Mouse (Mus musculus): ENCODE measurements around the gene 1700025G04Rik.

1700025G04Rik gene

DNA sequence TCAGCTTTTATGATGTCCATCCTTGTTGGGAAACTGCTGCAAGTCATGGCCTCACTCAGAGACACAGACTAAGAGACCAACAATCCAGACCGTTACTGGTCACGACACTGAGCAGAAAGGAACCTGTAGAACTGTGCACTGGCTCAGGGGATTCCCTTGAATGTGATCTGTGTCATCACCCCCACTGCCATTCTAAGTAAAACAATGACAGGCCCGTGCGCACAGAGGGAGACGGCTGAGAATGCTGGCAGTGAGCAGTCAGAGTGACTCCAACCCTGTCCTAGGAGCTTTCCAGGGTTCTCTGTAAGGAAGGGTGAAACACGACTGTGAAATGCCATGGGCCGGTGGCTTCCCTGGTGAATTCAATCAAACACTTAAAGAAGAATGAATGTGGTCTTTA lies 132.3 kb downstream of the 1700025G04Rik start:
- no peak for DNase-seq

DNA sequence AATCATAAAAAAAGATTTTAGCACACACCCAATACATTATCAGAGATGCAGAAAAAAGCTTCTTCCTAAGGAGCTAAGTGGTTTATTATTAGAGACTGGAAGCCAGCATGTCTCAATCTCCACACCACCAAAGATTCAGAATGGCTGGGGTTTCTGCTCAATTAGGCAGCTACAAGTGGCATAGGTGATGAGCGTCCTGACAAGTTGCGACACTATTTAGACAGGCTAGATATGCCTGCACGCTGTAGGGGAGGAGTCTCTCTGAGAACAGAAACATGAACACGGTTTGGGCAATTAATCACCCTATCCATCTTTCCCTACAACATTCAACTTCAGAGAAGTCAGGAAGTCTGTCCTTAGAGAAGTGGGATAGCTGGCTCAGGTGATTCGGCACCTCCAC lies 134.1 kb downstream of the 1700025G04Rik start:
- no peak for DNase-seq

DNA sequence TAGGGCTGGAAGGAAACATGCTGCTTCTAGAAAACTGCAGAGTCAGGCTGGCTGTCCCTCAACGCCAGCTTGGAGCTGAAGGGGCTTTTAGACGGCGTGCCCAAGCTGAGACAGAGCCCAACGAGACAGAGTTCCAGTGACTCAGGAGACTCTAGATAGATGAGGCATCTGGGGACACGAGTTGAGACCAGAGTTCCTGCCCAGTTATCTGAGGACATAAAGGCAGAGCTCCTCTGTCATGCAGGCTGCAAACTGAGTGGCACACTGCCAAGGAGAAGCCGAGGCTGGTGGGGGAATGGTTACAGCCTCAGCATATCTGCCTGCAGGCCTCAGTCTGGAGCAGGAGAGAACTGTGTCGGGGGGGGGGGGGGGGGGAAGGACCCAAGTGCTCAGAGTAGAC lies 136.4 kb downstream of the 1700025G04Rik start:
- DNase-seq: no peak

DNA sequence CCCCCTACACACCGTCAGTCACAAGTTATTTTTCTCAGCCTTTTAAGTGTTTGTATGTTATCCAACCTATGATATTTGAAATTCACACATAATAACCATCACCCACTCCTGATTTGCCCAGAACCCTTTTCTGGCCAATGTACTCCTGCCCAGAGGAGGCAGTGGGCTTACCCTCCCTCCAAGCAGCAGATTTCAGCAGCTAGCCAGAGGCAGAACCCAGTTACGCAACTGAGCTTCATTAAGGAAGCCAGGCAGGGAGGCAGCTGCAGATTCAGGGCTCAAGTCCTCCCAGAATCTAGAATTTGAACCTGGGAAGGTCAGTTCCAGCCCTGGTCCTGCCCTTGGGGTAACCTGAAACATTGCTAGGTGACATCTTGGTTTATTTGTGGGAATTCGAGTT lies 141.9 kb downstream of the 1700025G04Rik start:
- no peak for DNase-seq

DNA sequence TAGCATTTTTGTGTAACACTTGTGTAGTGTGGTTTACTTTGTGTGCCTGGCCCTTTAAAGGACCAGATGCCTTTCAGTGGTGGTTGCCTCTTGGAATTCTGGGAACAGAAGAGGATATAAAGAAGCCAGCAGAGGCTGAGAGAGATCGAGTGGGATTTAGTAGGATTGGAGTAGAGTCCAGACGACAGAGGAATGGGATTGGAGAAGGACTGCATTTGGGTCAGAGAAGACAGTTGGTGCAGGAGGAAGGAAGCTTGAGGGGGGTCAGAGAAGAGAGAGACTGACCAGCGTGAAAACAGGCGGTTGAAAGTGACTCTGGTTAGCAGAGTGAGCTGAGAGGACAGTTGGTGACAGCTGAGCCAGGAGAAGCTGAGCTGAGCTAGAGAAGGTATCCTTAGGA lies 142.4 kb downstream of the 1700025G04Rik start:
- no peak for DNase-seq

DNA sequence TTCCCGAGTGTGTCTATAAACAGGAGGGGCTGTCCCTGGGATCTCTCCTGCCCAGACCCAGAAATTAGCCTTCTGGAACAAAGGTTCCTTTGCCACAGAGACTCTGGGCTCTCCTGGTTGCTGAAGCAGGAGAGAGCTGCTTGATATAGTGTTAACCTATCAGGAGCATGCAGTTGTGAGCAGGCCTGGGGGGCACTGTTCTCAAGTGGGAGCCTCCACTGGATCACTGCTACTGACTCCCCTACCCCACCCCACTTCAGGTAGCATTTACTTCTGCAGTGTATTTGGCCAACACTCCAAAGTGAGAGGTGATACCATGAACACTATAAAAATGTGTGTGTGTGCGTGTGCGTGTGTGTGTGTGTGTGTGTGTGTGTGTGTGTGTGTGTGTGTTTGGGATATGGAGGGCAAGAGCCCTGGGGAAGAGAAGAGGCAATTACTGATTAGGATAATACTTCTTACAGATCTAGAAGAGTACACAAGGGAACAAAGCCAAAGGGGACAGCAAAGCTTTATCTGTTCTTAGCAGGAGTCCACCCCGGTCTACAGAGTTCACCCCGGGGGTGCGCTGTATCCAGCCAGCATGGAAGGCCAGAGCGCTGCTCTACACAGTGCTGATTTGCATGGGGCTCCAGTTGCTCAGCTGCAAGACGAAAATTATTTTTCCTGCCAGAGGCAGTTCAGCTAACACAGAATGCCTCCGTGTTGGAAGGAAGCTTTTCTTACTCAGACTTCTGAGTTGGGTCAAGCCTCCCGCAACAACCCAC lies 145.3 kb downstream of the 1700025G04Rik start:
- no peak for DNase-seq

DNA sequence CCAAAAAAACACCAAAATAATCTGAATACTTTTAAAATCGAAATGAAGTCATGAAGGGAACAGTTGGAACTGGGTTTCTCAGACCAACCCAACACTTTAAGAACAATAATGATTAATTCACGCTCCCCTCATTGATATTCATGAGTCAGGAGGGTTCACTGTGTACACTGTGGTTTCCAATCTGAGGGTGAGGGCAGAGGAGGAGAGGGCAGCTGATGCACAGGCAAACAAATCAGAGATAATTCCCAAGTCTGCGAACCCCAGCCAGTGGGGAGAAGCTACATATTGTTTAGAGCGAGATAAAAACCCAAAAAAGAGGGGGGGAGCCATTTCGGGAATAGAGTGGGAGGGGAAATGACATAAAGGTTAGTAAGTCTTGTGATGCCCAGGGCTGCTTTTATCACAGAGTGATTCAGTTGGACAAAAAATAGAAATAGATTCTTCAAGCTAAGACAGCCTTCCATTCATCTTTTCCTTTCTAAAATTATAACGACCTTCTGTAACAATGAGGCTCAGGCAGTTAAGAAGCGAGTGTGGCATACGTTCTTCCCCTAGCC lies 146.2 kb downstream of the 1700025G04Rik start:
- DNase-seq: no peak

DNA sequence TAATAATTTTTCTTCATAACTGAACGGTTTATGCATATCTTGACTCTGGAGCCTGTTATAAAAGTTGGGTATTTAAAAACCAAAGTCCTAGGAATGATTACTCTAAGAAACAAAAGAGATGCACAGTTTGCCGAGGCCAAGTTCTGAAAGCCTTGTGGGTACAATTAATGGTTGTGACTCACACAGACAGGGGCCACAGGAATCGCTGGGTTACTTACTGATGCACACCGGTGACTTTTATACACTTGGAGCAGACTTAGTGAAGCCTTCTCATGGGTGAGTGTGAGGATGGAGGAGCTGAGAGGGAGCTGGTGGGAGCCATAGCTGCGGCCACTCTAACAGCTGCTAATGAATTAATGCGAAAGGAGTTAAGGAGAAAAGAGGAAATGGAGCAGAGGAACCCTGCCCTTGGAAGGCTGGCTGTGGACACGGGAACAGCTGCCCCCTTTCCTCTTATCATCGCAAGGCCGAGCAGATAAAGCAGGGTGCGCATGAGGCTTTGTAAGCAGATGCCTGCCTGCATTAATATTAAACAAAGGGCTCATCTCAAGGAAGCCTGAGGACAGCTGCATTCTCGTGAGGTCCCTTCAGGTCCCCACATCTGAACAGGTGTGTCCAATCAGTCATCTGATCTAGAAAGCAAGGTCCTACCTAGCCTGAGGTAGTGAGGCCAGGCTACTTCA lies 146.8 kb downstream of the 1700025G04Rik start:
- DNase-seq: no peak

DNA sequence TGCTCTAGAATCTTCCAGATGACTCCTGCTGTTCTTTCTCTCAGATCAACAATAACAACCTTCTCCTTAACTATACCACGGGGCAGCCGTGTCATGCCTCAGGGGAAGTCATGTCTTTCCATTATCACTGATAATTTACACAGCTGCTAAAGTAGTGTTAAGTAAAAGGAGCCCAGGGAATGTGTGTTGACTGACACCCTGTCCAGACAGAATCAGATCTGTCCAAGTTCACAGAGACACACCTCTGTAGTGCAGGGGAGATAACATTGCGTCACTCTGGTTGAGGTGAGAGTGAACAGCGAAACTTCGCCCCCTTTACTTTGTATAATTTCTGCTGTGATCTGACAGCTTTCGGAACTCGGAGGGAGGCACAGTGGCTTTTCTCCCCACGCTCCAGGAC lies 149.9 kb downstream of the 1700025G04Rik start:
- no peak for DNase-seq

DNA sequence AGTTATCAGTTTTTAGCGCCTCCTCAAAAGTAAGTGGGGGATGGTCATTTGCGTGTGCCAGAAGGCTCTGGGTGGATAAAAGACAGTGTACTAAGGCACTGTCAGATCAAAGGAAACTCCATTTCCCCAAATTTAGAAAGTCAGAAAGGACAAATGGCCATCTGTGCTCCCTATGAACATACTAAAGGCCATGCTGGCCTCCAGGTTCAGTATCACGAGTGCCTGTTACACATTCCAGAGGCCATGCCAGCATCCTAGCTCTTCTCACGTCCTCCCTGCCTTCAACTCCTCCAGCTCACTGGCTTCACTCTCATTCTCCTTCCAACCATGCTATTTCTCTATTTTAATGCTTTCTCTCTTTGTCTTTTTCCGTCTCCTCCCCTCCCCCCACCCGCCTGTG lies 150.4 kb downstream of the 1700025G04Rik start:
- DNase-seq: no peak

DNA sequence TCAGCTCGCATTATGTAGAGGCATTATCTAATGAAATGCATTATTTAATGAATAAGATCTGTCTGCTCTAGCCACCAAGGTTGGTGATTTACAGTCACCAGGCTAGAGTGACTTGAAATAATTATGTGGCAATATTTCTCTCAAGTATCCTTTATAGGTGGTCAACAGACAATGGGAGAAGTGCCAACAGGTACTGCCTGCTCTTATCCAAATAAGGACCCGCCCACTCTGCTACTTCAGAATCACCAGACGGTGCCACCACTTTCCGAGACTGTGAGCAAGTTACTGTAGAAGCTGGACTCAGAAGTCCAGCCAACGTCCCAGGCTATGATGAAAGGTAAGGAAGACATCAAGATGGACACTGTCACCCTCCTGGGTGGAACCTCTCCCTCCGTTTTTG lies 156.3 kb downstream of the 1700025G04Rik start:
- DNase-seq: no peak

DNA sequence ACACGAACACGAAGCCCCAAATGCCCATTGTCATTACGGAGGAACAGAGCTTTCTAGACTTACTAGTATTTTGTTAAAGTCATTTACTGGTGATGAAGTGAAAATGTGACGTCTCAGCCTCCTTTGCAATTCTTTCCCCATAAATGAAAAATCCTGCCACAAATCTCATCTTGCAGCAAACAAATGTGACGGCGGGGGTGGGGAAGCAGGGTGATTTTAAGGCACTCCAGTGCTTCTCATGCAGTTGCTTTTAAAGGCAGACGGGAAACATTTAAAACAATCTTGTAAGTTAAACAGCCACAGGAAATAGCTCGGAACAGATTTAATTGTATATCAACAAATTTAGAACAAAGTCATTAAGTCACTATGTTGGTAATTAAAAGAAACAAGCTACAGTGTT lies 163.1 kb downstream of the 1700025G04Rik start:
- no peak for DNase-seq

DNA sequence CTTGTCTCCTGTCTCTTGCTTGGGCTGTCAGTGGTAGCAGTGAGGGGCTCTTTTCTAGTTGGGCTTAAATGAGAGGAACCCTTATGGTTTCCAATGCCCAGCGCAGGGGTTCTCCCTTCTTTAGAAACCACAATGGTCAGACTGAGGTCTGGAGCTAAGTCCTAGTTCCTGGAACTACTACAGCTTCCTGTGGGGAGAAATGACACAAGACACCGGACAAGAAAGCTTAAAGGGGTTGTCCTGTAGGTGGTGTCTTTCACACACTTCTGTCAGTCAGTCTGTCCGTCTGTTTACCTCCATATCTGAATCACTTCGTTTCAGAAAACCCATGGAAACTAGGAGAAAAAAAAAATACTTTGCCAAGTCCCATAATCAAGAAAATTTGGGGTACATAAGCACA lies 163.8 kb downstream of the 1700025G04Rik start:
- no peak for DNase-seq

DNA sequence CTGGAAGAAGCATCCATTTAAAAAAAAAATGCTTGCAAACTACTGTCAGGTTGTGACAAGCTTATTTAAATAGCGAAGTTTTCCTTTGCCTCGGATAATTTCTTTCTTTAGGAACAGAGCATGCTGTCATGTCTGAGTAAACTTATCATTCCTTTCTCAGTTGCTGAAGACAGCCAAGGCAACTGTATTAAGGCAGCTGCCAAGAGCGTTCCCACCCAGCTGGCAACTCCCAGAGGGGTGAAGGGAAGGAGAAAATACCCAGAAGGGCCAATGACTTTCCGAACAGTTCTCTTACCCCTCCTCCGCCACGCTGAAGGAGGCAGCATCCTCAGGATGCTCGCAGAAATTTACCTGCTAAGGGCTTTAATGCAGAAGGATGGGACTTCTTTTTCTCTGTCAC lies 164.2 kb downstream of the 1700025G04Rik start:
- DNase-seq: no peak

DNA sequence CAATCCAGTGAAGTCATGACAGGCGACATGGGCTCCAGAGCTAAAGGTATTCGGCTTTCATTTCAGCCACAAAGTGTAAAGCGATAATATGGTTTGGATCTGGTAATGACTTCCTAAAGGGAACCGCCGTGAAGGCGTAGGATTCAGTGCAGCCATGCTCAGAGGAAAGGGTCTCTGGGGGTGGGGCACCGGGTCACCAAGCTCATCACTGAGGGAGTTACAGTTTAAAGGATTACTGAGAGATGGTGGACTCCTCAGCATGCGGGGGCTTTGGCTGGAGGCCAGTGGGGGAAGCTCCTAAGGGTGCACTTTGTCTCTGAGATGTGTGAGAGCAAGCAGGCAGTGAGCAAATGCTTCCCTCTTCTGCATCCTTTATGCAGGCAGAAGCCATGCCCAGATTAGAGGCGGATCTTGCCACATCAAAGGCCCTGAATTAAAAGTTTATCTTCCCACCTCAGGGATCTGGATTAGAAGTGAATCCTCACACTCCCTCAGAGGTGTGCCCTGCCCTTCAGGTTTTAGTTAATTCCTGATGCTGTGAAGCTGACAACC lies 171.0 kb downstream of the 1700025G04Rik start:
- no peak for DNase-seq

DNA sequence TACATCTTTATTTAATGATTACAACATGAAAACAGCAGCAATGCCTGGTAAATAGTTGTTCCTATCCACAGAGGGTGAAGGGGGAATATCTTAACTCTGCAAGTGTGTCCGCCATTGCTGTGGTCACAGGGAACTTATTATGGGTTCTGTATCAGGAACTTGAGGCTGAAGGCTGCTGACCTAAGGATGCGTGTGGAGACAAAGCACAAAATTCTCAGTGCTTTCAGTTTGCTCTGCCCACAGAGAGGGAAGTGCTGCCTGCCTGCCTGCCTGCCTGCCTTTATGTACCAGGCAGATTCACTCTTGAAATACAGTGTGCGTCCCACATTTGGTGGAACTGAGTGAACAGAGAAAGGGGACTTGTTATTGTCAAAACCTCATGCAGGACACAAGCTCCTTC lies 172.2 kb downstream of the 1700025G04Rik start:
- DNase-seq: no peak

DNA sequence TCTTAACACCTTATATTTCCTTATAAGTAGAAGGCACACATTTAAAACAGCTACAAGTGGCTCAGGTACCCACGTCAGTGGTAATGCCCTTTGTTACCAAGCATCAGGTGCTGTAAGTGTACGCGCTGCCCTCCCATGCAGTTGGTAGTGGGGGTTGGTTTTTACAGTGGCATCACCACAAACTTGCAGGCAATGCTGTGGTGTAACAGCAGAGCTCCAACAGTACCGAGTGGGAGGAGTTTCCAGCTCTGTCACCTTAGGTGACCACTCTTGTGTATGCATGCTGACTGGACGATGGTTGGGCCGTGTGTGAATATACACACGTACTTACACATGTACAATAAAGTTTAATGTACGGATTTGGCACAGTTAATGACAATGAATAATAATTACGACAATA lies 175.4 kb downstream of the 1700025G04Rik start:
- no peak for DNase-seq

DNA sequence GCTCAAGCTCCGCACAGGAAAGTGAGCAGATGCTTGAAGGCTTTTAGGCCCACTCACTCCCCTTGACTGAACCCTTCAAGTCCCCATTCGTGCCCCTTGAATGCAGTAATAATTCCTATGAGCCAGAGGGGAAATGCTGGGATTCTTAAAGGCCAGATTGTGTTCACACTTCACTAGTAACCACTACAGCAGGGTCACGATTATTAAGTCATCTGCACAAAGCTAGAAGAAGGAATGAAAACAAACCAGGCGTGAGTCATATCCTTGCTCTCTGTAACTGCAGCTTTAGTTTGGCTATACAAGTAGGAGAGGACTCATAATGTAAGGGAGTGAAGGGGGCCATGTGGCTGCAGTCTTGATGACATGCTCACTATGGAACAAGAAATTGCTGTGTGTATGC lies 182.9 kb downstream of the 1700025G04Rik start:
- DNase-seq: no peak

DNA sequence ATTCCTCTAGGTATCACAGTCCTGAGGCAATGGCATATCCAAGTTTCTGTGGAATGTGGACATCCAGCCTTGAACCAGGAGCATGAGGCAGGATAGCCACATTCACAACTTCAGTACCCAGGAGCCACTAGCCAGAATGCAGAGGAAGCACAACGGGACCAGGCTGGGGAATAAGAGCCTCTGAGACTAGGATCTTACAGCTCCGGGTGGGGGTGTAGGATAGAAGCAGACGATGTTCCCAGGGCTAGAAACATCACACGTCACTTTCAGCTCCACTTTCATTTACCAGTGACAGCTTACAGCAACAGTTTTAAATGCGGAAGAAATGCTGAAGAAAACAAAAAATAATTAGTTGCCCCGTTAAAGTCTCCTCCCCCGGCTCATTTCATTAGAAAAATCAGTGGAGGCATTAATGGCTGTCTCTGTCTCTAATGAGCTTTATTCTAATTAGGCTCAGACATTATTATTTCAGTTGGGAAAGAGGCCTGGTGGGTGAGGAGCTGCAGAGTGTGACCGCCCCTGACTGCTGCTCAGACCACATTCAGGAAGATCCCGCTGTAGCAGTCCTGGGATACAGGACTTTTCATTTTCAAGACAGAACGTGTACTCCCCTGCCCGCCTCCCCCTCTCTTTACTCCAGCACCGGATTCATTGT lies 189.1 kb downstream of the 1700025G04Rik start:
- DNase-seq: no peak

DNA sequence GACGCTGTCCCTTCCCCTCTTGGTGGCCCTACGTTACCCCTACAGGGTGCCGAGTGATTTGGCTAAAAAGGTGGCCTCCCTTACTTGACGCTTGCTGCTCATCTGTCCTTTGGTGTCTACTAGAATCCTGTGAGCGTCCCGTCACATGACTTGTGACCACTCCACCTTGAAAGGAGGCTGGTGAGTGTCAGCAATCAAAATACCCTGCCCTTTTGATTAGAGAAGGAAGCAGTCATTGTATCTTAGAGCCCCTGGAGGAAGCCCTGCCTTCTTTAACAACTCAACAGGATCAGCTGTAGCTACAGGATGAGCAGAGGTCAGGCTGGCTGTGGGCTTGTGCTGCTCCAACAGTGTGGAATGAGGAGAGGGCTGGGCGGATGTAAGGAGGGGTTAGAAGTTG lies 190.0 kb downstream of the 1700025G04Rik start:
- DNase-seq: no peak

DNA sequence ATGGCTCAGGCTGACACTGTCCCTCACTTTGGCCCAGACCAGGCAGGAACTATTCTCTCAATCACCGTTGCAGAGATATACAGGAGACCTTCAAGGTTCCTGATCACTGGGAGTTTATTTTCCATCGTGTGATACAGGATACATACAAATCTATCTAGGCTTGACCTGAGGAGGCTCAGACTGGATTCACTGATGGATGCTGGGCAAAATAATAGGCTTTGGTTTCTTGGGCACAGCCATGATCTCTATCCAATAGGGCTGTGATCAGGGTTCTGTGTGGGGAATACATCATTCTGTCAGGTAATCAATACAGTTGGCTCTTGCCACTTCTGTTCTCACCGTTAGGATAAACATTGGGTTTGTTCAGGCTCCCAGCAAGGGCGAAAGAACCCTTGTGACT lies 194.5 kb downstream of the 1700025G04Rik start:
- no peak for DNase-seq

DNA sequence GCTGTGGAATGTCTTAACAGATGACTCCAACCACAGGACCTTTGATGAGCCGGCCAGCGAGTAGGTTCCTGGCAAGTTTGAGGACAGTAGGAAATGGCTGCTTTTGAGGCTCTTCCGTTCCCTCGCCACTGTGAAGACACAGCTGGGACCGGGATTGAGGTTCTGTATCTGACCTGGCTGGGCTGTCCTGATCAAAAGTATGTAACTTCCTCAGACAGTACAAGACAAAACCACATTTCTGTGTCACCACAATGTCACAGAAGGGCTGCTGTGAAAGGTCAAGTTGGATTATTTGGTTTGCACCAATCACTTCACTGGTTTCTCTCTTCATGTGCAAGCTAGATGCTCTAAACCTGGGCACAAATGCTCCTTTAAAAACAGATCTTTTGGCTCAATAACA lies 195.9 kb downstream of the 1700025G04Rik start:
- no peak for DNase-seq

DNA sequence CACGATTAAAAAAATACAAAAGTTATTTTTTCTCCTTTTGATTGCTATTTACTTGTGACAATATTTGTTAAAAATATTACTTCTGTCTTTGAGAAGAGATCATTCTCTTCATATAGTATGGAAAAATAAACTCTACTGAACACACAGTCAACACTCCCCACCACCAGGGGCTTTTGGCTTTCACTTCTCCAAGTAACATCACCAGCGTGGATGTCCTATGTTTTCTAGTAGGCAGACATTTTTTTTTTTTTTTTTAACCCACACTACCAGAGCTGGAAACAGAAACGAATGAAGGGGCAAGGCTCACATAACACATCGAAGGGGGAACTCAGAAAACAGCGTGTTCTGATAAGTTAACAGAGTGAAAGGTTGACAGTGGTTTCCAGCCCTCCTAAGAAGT lies 197.9 kb downstream of the 1700025G04Rik start:
- DNase-seq: no peak

DNA sequence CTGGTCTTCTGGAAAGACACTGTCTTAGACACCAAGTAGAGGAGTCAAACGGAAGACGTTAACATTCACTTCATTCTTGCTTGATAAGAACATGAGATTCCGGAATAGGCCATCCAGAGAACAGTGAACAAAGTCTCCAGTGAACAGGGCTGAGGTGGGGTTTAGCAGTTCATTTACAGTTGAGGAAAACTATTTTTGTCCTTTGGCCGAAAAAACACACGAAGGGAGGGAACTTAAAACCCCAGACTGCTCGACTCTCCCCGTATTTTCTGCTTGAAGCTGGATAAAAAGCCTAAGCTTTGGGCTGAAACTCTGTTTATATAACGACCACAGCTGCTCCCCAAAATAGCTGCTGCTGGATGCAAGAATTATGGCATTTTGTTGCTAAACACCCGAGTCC lies 198.7 kb downstream of the 1700025G04Rik start:
- DNase-seq: no peak

Data from thymus, postnatal 36 days (tissue).